8 mouse cellular contexts compared by ENCODE assay signal in genomic region chr7:125491760-125492159, GRCm38 (mm10). TPM values are rescaled to one million over a fixed set of nuclear protein-coding genes. Genes with fewer than 3 reads are reported as not detected.
DNase-seq lines count a peak whose midpoint lies in the region; ATAC-seq and TF ChIP-seq lines count a peak whose summit lies in the region.

No protein-coding gene starts in this region.

- H3K9ac ChIP-seq in heart, embryonic 12.5 days = peak overlapping the region; percentile 85
- peak overlapping the region; percentile 66 for H3K9ac ChIP-seq in ES-Bruce4 (ENCODE audit: low read depth, poor library complexity, severe bottlenecking)
- H3K9ac ChIP-seq in forebrain, embryonic 14.5 days (ENCODE audit: low read length) = peak overlapping the region; percentile 79
- H3K9ac ChIP-seq in liver, embryonic 16.5 days (ENCODE audit: low read depth, low read length) = peak overlapping the region; percentile 84

- TF ChIP-seq POLR2A in ES-Bruce4 (IDR thresholded peaks at IDR 0.05; ENCODE audit: insufficient read depth, low read length) = no peak

- peak overlapping the region; percentile 76 for H3K4me3 ChIP-seq in heart, embryonic 12.5 days
- peak overlapping the region; percentile 81 for H3K4me3 ChIP-seq in ES-Bruce4 (ENCODE audit: low read depth, low read length)
- peak overlapping the region; percentile 60 for H3K4me3 ChIP-seq in forebrain, embryonic 14.5 days (ENCODE audit: low read depth, low read length)
- peak overlapping the region; percentile 74 for H3K4me3 ChIP-seq in liver, embryonic 16.5 days (ENCODE audit: low read depth, low read length)

- WGBS in heart, embryonic 12.5 days = 29% methylated on average over 12 of the region's 12 CpGs
- WGBS in forebrain, embryonic 14.5 days = 14% methylated on average over 12 of the region's 12 CpGs
- WGBS in liver, embryonic 16.5 days (ENCODE audit: insufficient replicate concordance) = 22% methylated on average over 12 of the region's 12 CpGs

- peak overlapping the region; percentile 73 for H3K27ac ChIP-seq in heart, embryonic 12.5 days (ENCODE audit: poor library complexity, severe bottlenecking)
- no peak overlapping the region for H3K27ac ChIP-seq in ES-Bruce4 (ENCODE audit: insufficient read depth, low read length)
- peak overlapping the region; percentile 85 for H3K27ac ChIP-seq in forebrain, embryonic 14.5 days (ENCODE audit: low read depth, low read length)
- peak overlapping the region; percentile 88 for H3K27ac ChIP-seq in liver, embryonic 16.5 days (ENCODE audit: low read length)

- peak overlapping the region; percentile 81 for H3K4me2 ChIP-seq in heart, embryonic 12.5 days
- H3K4me2 ChIP-seq in forebrain, embryonic 14.5 days (ENCODE audit: low read length) = peak overlapping the region; percentile 72
- peak overlapping the region; percentile 90 for H3K4me2 ChIP-seq in liver, embryonic 16.5 days (ENCODE audit: low read depth, low read length)

- no peaks in the 10 kb centered on the region for H3K9me3 ChIP-seq in heart, embryonic 12.5 days (replicated peaks)
- H3K9me3 ChIP-seq in ES-Bruce4 (replicated peaks; ENCODE audit: control insufficient read depth, insufficient read depth, low read length, poor library complexity, severe bottlenecking) = no peaks in the 10 kb centered on the region
- H3K9me3 ChIP-seq in forebrain, embryonic 14.5 days (replicated peaks; ENCODE audit: control insufficient read depth, low read length) = no peaks in the 10 kb centered on the region
- H3K9me3 ChIP-seq in liver, embryonic 16.5 days (replicated peaks; ENCODE audit: control insufficient read depth, low read length) = no peaks in the 10 kb centered on the region

- TF ChIP-seq CTCF in ES-Bruce4 (IDR thresholded peaks at IDR 0.05; ENCODE audit: low read depth, low read length) = no peak

- H3K4me1 ChIP-seq in heart, embryonic 12.5 days (replicated peaks) = peaks cover 16% of the 10 kb centered on the region
- H3K4me1 ChIP-seq in ES-Bruce4 (ENCODE audit: control insufficient read depth, insufficient read depth, low read length) = no peaks in the 10 kb centered on the region
- H3K4me1 ChIP-seq in forebrain, embryonic 14.5 days (ENCODE audit: control insufficient read depth, insufficient read depth, low read length) = peaks cover 11% of the 10 kb centered on the region
- peaks cover 43% of the 10 kb centered on the region for H3K4me1 ChIP-seq in liver, embryonic 16.5 days (ENCODE audit: control insufficient read depth, low read depth, low read length)

- no peak for ATAC-seq in heart, embryonic 12.5 days (ENCODE audit: insufficient number of reproducible peaks, low FRiP score)
- ATAC-seq in forebrain, embryonic 14.5 days = no peak; the same call in 1 of the 2 replicates
- ATAC-seq in liver, embryonic 16.5 days (ENCODE audit: low read depth) = peak; percentile 1; the same call in 1 of the 2 replicates

- no peak for DNase-seq in heart, adult 8-10 months (ENCODE audit: low spot score)
- no peak for DNase-seq in forebrain, embryonic 14.5 days (ENCODE audit: low spot score)
- no peak for DNase-seq in embryo, embryonic 10.5 days (ENCODE audit: low spot score)
- DNase-seq in yolk sac, embryonic 10.5 days (ENCODE audit: low spot score) = no peak
- no peak for DNase-seq in spleen, postnatal 14 days (ENCODE audit: low spot score in 2 of 2)

- 0 out of 2 replicates have a peak, but pooled peaks cover 2% of the 10 kb centered on the region for H3K36me3 ChIP-seq in heart, embryonic 12.5 days
- no peaks in the 10 kb centered on the region for H3K36me3 ChIP-seq in ES-Bruce4 (ENCODE audit: control insufficient read depth, insufficient read depth, low read length, poor library complexity, severe bottlenecking)
- H3K36me3 ChIP-seq in forebrain, embryonic 14.5 days (ENCODE audit: control insufficient read depth, insufficient read depth, low read length) = no peaks in the 10 kb centered on the region
- H3K36me3 ChIP-seq in liver, embryonic 16.5 days (ENCODE audit: control insufficient read depth, insufficient read depth) = no peaks in the 10 kb centered on the region

- H3K27me3 ChIP-seq in heart, embryonic 12.5 days (replicated peaks) = no peaks in the 10 kb centered on the region
- H3K27me3 ChIP-seq in ES-Bruce4 (ENCODE audit: control insufficient read depth, insufficient read depth, low read length, poor library complexity, severe bottlenecking) = no peaks in the 10 kb centered on the region
- no peaks in the 10 kb centered on the region for H3K27me3 ChIP-seq in forebrain, embryonic 14.5 days (replicated peaks; ENCODE audit: control insufficient read depth, insufficient read depth, low read length)
- no peaks in the 10 kb centered on the region for H3K27me3 ChIP-seq in liver, embryonic 16.5 days (ENCODE audit: control insufficient read depth, insufficient read depth, low read depth, low read length)

- TF ChIP-seq EP300 in ES-Bruce4 (IDR thresholded peaks at IDR 0.05; ENCODE audit: insufficient read depth, low read depth, low read length) = no peak

RNA-seq across cellular contexts. Expression of gene Nsmce1, which starts 0.4 kb away (rescaled TPM):
- polyA plus RNA-seq in heart, embryonic 12.5 days (2016; fragmentation: Nextera tagmentation; extraction: Ambion mirVana) = 97.1 and 98.8 TPM in 2 replicates
- 10 to 100 TPM; 28.9 to 33.1 (median 31.3) TPM for total RNA-seq in heart, adult 8-10 months (2022)
- 33.7 and 39.8 TPM in 2 replicates for polyA plus RNA-seq in ES-Bruce4 (2011; ENCODE audit: insufficient read depth, insufficient read length, low read depth, missing spikeins)
- polyA plus RNA-seq in forebrain, embryonic 14.5 days (2014; fragmentation: Nextera tagmentation; extraction: Ambion mirVana) = 129 and 149 TPM in 2 replicates
- polyA plus RNA-seq in liver, embryonic 16.5 days (2015; fragmentation: Nextera tagmentation; extraction: Ambion mirVana) = 64.6 and 70.3 TPM in 2 replicates

RNA-seq across cellular contexts. Expression of gene Kdm8, which starts 47.3 kb away (rescaled TPM):
- polyA plus RNA-seq in heart, embryonic 12.5 days (2016; fragmentation: Nextera tagmentation; extraction: Ambion mirVana) = 5.9 and 7.0 TPM in 2 replicates
- 1 to 10 TPM; 3.6 to 6.0 (median 4.0) TPM for total RNA-seq in heart, adult 8-10 months (2022)
- 4.4 and 6.3 TPM in 2 replicates for polyA plus RNA-seq in ES-Bruce4 (2011; ENCODE audit: insufficient read depth, insufficient read length, low read depth, missing spikeins)
- polyA plus RNA-seq in forebrain, embryonic 14.5 days (2014; fragmentation: Nextera tagmentation; extraction: Ambion mirVana) = 5.2 TPM in 2 replicates
- 5.6 and 5.8 TPM in 2 replicates for polyA plus RNA-seq in liver, embryonic 16.5 days (2015; fragmentation: Nextera tagmentation; extraction: Ambion mirVana)
